Mouse (Mus musculus): ENCODE results near the gene Mymk.

Mymk gene

DNA sequence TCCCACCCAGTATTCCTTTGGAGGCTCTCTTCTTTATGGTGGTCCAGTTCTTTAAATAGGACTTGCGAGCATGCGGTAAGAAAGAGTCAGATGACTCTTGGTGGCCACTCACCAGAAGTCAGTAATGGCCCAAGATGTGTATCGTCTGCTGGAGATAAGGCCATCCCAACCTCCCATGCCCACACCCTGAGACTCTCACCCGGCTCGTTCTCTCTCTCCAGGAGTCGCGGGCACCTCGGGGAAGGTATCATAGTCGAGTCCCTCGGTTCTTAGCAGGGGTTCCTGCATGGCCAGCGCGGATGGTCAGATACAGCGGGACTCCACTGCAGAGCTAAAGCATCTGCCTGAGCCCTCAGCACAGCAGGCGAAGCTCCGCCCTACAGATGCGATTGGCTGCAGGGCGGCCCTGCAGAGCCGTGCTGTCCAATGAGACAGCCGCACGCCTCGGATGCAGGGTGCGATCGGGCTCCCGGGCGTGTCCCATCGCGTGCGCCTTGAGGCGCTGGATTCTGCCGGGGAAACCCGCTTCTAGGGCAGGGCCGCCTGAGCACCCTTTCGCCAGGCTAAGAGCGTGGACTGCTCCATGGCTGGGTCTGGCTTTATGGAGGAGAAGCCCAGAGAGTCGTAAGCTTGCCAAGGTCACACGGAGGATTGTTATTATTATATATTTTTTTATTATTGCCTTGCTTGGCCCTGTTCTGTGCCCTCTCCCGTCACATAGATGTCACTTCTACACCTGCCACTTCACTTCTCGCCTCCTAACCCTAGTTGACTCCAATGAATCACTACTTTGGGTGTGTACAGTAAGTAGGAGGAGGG, 44.2 kb downstream of the Mymk start, which contains the start of gene Slc2a6:
Gene Slc2a6, minus strand, starts transcription at position 381 of the 819 bp plus-strand sequence.
- TF ChIP-seq GATA4 (IDR thresholded peaks at IDR 0.05; ENCODE audit: insufficient replicate concordance, low read length) = no peak

DNA sequence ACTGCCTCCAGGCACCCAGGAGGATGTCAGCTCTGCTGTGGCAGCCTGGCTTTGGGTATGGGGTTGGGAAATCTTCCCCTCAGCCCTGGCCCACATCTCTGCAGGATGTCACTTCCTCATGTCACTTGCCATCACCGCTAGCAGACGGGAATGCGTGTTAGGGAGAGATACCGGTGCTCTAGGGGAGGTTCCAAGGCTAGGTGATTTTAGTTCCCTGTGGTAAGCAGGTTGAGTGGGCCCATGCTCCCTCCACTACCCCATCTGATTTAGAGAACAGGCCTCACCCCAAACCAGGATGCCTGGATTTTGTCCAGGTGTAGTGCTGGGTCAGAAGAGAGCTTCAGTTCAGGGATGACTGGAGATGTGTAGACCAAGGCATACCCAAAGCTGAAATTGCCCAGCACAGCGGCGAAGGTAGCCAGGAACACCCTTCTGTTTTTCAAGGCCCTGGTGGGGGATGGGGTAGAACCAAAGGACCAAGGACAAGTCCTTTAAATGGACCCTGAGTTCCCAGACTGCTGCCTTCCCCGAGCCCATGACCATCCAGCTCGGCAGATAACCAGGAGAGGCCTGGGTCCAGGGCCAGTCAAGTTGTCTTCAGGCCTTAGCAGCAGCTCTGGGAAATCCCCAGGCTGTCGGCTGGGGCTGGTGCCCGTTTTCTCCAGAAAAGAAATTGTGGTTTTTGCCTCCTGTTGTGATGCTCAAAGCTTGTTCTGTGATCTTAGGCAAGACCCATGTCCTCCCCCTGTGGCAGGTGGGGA, 44.9 kb downstream of the Mymk start:
- no peak for TF ChIP-seq GATA4 (IDR thresholded peaks at IDR 0.05; ENCODE audit: insufficient replicate concordance, low read length)

DNA sequence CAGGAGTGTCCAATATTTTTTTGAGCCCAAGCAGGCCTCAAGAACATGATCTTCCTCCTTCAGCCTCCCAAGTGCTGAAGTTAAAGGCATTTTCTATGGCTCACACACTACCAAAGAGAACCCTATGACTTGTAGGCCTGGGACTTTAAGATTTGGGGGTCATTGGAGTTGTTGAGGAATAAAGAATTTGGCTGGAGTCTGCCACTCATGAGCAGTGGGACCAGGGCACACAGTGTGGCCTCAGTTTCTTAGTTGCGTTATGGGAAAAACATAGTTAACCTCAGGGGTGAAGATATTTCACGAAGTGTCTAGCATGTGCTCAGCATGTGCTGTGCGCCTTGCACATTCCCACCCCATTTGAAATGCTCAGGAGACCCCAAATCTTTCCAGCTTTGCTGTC, 45.6 kb downstream of the Mymk start:
- no peak for TF ChIP-seq GATA4 (IDR thresholded peaks at IDR 0.05; ENCODE audit: insufficient replicate concordance, low read length)

DNA sequence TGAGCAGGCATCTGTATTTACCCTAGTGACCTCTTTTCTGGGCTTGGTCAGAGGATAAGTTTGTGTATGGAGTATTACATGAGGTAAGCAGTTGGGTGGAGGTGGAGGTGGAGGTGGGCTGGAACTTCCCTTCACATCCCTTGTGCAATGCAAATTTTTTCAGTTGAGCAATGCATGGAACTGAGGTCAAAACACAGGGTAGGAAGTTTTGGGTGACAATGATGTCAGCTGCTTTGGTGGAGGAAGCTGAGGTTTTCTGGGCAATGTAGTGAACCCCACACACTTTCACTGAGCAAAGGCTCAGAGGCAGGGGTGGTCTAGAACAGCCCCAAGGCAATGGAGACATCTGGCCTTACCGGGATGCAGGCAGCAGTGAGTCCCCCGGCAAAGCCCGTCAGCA, 46.4 kb downstream of the Mymk start:
- TF ChIP-seq GATA4 (IDR thresholded peaks at IDR 0.05; ENCODE audit: insufficient replicate concordance, low read length) = no peak

DNA sequence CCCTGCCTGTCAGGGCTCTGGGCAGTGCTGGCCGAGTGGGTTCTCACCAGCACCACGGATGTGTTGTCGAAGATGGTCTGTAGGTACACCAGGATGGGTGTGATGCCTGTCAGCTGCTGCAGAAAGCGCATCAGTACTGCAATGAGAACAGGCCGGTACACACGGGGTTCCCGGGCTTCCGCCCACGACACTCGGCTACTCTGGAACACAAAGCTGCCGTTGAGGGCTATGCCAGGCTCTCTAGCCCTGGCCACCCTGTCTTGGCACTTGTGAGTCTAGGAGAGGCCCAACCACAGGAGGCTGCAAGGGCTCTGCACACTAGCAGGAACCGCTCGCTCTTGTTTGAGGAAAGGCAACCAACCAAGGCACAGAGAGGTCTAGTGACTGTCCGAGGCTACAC, 47.8 kb downstream of the Mymk start:
- no peak for TF ChIP-seq GATA4 (IDR thresholded peaks at IDR 0.05; ENCODE audit: insufficient replicate concordance, low read length)

DNA sequence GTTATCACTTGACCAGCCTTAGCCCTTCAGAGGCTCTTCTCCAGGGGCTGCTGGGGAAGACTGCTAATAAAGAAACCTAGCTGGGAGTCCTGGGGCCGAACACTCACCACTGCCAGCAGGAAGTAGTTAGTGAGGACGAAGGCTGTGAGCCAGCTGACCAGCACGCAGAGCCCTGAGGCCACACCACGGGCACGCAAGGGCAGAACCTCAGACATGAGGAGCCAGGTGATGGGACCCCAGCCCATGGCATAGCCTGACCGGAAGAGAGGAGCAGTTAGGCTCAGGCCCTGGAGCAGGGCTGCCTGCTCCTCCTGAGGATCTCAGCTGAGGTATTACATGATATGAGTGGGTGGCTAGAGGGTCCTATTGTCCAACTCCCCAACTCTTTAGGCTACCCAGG, 49.4 kb downstream of the Mymk start:
- TF ChIP-seq GATA4 (IDR thresholded peaks at IDR 0.05; ENCODE audit: insufficient replicate concordance, low read length) = no peak

DNA sequence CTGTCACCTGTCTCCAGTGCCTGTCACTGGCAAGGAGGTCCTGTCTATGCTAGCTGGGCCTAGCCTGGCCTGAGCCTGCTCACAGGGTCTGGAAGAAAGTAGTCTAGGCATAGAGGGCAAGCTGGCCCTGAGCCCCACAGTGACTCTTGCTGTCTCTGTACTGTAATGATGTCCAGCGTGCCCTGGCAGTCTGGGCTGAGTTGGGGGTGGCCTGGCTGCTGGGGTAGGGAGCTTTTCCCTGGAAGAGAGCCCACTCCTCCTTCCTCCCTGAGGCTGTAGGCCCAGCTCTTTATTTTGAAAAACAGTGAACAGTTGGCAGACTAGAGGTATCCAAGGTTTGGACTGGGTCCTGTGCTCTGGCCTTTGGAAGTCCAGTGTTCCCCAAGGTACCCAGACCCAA, 50.9 kb downstream of the Mymk start:
- no peak for TF ChIP-seq GATA4 (IDR thresholded peaks at IDR 0.05; ENCODE audit: insufficient replicate concordance, low read length)

DNA sequence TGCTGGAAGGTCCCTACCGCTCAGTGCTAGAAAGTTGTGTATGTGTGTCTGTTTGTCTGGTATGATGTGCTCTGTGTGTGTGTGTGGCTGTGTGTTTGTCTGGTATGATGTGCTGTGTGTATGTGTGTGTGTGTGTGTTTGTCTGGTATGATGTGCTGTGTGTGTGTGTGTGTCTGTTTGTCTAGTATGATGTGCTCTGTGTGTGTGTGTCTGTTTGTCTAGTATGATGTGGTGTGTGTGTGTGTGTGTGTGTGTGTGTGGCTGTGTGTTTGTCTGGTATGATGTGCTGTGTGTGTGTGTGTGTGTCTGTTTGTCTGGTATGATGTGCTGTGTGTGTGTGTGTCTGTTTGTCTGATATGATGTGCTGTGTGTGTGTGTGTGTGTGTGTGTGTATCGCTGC, 52.4 kb downstream of the Mymk start:
- TF ChIP-seq GATA4 (IDR thresholded peaks at IDR 0.05; ENCODE audit: insufficient replicate concordance, low read length) = no peak

DNA sequence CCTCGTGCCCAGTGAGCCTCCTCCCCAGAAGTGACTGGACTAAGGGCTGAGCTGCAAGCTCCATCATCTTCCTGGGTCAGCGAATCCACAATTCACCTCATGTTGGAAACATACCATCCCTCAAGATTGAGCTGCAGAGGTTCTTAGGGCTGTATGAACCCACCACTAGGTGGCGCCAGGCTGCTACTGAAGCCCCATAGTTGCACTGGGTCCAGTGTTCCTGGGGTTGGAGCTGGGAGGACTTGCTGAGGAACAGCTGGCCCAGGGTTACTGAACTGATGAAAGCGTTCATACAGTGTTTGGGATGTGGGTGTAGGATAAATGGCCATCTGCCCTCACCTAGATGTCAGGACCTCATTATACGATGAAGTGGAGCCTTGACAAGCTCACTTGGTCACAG, 54.2 kb downstream of the Mymk start:
- no peak for TF ChIP-seq GATA4 (IDR thresholded peaks at IDR 0.05; ENCODE audit: insufficient replicate concordance, low read length)
